Mouse (Mus musculus) testis, adult 2 months (tissue): ENCODE data around the gene Itln1.

Source experiments
- CTCF ChIP-seq: fragments of 200-500 bp; IDR thresholded peaks from 2 replicates; pipeline ENCODE4 v1.5.1; 2012; ENCODE audit warnings: low read depth, mild to moderate bottlenecking, inconsistent platforms, low read length, moderate library complexity; ENCODE audit not compliant: control insufficient read depth, insufficient read depth, insufficient replicate concordance
- POLR2A ChIP-seq: fragments of 200-500 bp; IDR thresholded peaks from 2 replicates; pipeline ENCODE4 v1.6.1; 2012; ENCODE audit warnings: low read depth, mild to moderate bottlenecking, inconsistent platforms, low read length, moderate library complexity; ENCODE audit not compliant: control insufficient read depth

GRCm38 (mm10) chr1:171584584-171584983, 49.5 kb upstream of the Itln1 start:
- TF ChIP-seq POLR2A (no peak), CTCF (no peak)
